Mouse (Mus musculus) erythroid progenitor cell, adult 5-6 weeks (primary cell): ENCODE measurements around the gene Snrpb. TPM values are rescaled to one million over a fixed set of nuclear protein-coding genes. Genes with fewer than 3 reads are reported as not detected.
A peak's percentile ranks its signal among the peaks of the same experiment; 100 is the strongest.

Source experiments
- ATAC-seq: replicated peaks from 2 replicates; pipeline ENCODE4 v1.8.0; 2016; ENCODE audit warnings: moderate number of reproducible peaks, mild to moderate bottlenecking, moderate TSS enrichment, inconsistent platforms; ENCODE audit not compliant: poor library complexity, low FRiP score, severe bottlenecking
- total RNA-seq, 2 experiments: library from RNA; stranded (forward) in 1 of 2; stranded (reverse) in 1 of 2; fragments of 150-400 nt in 1 of 2; fragments of 186-747, 209-891 nt in 1 of 2; gene quantifications; 2 replicates each; pipeline versions ENCODE4 v1.2.3 to v1.2.4; 2015 to 2017; ENCODE audit warnings: low replicate concordance in 2 of 2

The Snrpb gene
- 85.1 and 112 TPM in 2 replicates for total RNA-seq (2015; ENCODE audit: low replicate concordance)
- 53.6 and 69.1 TPM in 2 replicates for total RNA-seq (2017; ENCODE audit: low replicate concordance)

GRCm38 (mm10) chr2:130178706-130179506, at the start of gene Snrpb:
Gene Snrpb, minus strand, starts transcription at chr2:130179403.
- peak; percentile 92 for ATAC-seq

- ATAC-seq = no peak
Measured at GRCm38 (mm10) chr2:130211581-130211980, 32.4 kb upstream of the Snrpb start.

GRCm38 (mm10) chr2:130209636-130210035, 30.4 kb upstream of the Snrpb start:
- no peak for ATAC-seq

GRCm38 (mm10) chr2:130207996-130208395, 28.8 kb upstream of the Snrpb start:
- no peak for ATAC-seq

- ATAC-seq = no peak
Measured at GRCm38 (mm10) chr2:130207376-130207775, 28.2 kb upstream of the Snrpb start.

- no peak for ATAC-seq
Measured at GRCm38 (mm10) chr2:130200961-130201360, 21.8 kb upstream of the Snrpb start.

- ATAC-seq = no peak
Measured at GRCm38 (mm10) chr2:130194894-130195293, 15.7 kb upstream of the Snrpb start, which contains the start of gene Tmc2. Gene Tmc2, plus strand, starts transcription at chr2:130195194.

- ATAC-seq = no peak
Measured at GRCm38 (mm10) chr2:130188391-130188790, 9.2 kb upstream of the Snrpb start.

GRCm38 (mm10) chr2:130179507-130180019, 360 bp upstream of the Snrpb start:
- peak; percentile 75 for ATAC-seq

GRCm38 (mm10) chr2:130178381-130178705, 860 bp downstream of the Snrpb start:
- peak; percentile 17; the same call in 1 of the 2 replicates for ATAC-seq

GRCm38 (mm10) chr2:130176820-130177219, 2.4 kb downstream of the Snrpb start:
- ATAC-seq = no peak

GRCm38 (mm10) chr2:130171674-130172073, 7.5 kb downstream of the Snrpb start:
- ATAC-seq = no peak

- ATAC-seq = no peak
Measured at GRCm38 (mm10) chr2:130167861-130168260, 11.3 kb downstream of the Snrpb start.

GRCm38 (mm10) chr2:130166311-130167214, 12.6 kb downstream of the Snrpb start:
- ATAC-seq = peak; percentile 42; the same call in 1 of the 2 replicates

- ATAC-seq = no peak
Measured at GRCm38 (mm10) chr2:130162701-130163100, 16.5 kb downstream of the Snrpb start.

- ATAC-seq = no peak
Measured at GRCm38 (mm10) chr2:130158088-130158437, 21.1 kb downstream of the Snrpb start.

- 0 out of 2 replicates have a peak, but pooled peaks have one; percentile 18 for ATAC-seq
Measured at GRCm38 (mm10) chr2:130157231-130158087, 21.7 kb downstream of the Snrpb start.

GRCm38 (mm10) chr2:130155851-130156250, 23.4 kb downstream of the Snrpb start:
- no peak for ATAC-seq

- no peak for ATAC-seq
Measured at GRCm38 (mm10) chr2:130155171-130155570, 24.0 kb downstream of the Snrpb start.
